Mouse (Mus musculus) liver, adult (tissue): ENCODE results near the gene Dyrk3.

Source experiments
- GATA4 ChIP-seq: IDR thresholded peaks from 2 replicates; pipeline ENCODE4 v1.6.1; 2014; ENCODE audit warnings: mild to moderate bottlenecking, low read length; ENCODE audit not compliant: insufficient replicate concordance

The Dyrk3 gene

DNA sequence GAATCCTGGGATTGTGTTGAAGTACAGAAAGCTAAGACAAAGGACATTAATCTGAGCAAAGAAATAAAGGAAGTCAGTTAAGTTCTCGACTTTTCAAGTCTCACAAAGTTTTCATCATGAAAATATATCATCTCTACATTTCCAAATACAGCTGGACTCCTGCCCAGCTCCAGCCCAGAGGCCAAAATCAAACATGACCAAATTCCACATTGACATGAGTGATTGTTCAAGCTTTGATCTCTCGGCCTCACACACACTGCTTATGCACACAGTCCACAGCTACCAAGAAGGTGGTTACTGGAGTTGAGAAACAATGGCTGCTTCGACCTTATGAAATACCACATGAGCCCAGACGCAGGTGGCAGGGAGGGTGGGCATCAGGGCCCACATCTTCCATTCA, 54.5 kb downstream of the Dyrk3 start:
- TF ChIP-seq GATA4 = no peak

DNA sequence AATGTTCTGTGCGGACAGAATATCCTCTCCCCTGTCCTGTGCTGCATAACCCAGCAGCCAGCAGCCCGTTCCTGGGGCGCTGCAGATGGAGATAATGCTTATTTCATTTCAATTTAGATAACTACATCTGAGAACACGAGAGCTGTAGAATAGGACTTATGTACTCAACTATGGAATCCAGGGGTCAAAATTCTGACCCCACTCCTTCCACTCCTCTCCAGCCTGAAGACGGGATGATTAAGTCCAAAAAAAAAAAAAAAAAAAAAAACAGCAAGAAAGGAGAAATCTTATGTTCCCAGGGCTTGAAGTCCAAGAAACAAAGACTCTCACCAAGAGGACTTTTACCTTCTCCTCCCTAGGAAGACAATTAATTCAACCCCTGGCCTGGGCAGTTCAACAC, 55.0 kb downstream of the Dyrk3 start:
- no peak for TF ChIP-seq GATA4

GRCm38 (mm10) chr1:131080686-131081085, 57.5 kb downstream of the Dyrk3 start:
- no peak for TF ChIP-seq GATA4

DNA sequence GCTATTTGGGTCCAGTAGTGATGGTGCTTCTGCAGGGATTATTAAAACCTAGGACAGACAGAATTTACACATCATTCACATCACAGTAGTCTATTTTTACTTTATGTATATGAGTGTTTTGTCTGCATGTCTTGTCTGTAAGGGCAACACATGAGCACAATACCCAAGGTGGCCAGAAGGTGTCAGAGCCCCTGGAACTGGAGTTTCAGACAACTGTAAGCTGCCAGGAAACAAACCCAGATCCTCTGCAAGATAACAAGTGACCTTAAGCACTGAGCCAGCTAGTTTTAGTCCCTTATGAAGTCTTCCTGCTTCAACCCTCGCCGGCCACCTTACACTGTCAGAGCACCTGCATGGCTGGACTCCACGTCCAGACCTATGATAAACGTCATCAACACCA, 58.4 kb downstream of the Dyrk3 start:
- peak; percentile 59; the same call in 1 of the 2 replicates for TF ChIP-seq GATA4

DNA sequence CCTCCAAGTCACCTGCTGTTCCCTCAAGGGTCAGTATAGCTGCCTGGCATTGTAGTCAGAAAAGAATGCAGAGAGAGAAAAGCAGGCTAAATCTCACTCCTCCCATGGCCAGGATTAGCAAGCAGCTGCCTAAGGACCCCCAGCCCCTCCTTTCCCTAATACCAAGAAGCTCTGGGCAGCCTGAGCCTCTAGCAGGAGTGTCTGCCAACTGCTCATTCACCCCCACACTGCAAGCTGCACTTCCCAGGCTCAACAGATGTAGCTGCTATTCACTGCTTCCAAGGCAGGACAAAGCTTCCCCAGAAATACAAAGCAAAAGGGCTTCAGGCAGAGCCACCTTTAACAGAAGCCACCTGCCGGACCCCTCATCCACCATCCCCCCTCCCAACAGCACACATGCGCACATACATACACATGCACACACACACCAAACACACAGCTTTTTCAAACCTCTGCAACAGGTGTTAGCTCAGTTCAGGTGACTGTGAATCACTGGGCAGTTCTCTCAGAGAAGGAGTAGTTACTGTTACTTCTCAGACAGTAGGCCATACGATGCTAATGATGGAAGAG, 59.3 kb downstream of the Dyrk3 start:
- TF ChIP-seq GATA4 = no peak
